21 mouse cellular contexts compared by ENCODE assay signal in genomic region chr3:13154158-13154557, GRCm38 (mm10).
A peak's percentile ranks its signal among the peaks of the same experiment; 100 is the strongest.
DNase-seq lines count a peak whose midpoint lies in the region; ATAC-seq and TF ChIP-seq lines count a peak whose summit lies in the region.
"Had no signal": no experiment of that assay in that cellular context is flagged by ENCODE, and none has a peak within 500 bp of the region (broad histone marks: within the 10 kb centered on the region; RNA-seq: fewer than 3 reads in every experiment).

No protein-coding gene starts in this region.

- no peak for TF ChIP-seq POLR2A in brain, embryonic 14.5 days (IDR thresholded peaks at IDR 0.05; ENCODE audit: borderline replicate concordance, extremely low read depth, insufficient read depth, insufficient read length, poor library complexity, severe bottlenecking)

- H3K27me3 ChIP-seq in midbrain, postnatal 0 days (ENCODE audit: insufficient read depth, low read length): no peaks in the 10 kb centered on the region
- H3K27me3 ChIP-seq in midbrain, embryonic 10.5 days (ENCODE audit: low read depth, poor library complexity, severe bottlenecking): no peaks in the 10 kb centered on the region
- no peaks in the 10 kb centered on the region for H3K27me3 ChIP-seq in neural tube, embryonic 15.5 days (replicated peaks)
- H3K27me3 ChIP-seq: embryonic facial prominence, embryonic 12.5 days; embryonic facial prominence, embryonic 15.5 days; forebrain, embryonic 12.5 days had no signal

- 86% methylated on average over 1 of the region's 1 CpGs for WGBS in midbrain, postnatal 0 days
- 84% methylated on average over 1 of the region's 1 CpGs for WGBS in midbrain, embryonic 10.5 days
- 39% methylated on average over 1 of the region's 1 CpGs for WGBS in neural tube, embryonic 15.5 days

- TF ChIP-seq CTCF in midbrain, postnatal 0 days (IDR thresholded peaks at IDR 0.05): no peak
- no peak for TF ChIP-seq CTCF in brain, embryonic 14.5 days (IDR thresholded peaks at IDR 0.05; ENCODE audit: borderline replicate concordance, extremely low read depth, insufficient read depth, insufficient read length)

- H3K27ac ChIP-seq in midbrain, postnatal 0 days (ENCODE audit: low read depth, low read length): no peak overlapping the region
- no peak overlapping the region for H3K27ac ChIP-seq in midbrain, embryonic 10.5 days (replicated peaks)
- H3K27ac ChIP-seq in neural tube, embryonic 15.5 days (replicated peaks): no peak overlapping the region
- H3K27ac ChIP-seq: embryonic facial prominence, embryonic 12.5 days; embryonic facial prominence, embryonic 15.5 days; forebrain, embryonic 10.5 days; forebrain, embryonic 12.5 days had no signal

- H3K4me2 ChIP-seq in midbrain, postnatal 0 days (ENCODE audit: low read depth, low read length, poor library complexity, severe bottlenecking): no peak overlapping the region
- no peak overlapping the region for H3K4me2 ChIP-seq in neural tube, embryonic 15.5 days
- H3K4me2 ChIP-seq: embryonic facial prominence, embryonic 12.5 days; embryonic facial prominence, embryonic 15.5 days; forebrain, embryonic 12.5 days had no signal

- no peak overlapping the region for H3K4me3 ChIP-seq in midbrain, postnatal 0 days (ENCODE audit: low read depth, low read length)
- H3K4me3 ChIP-seq in midbrain, embryonic 10.5 days: no peak overlapping the region
- H3K4me3 ChIP-seq in neural tube, embryonic 15.5 days (replicated peaks): no peak overlapping the region
- H3K4me3 ChIP-seq: embryonic facial prominence, embryonic 12.5 days; embryonic facial prominence, embryonic 15.5 days; erythroblast, embryonic 14.5 days; forebrain, embryonic 10.5 days; forebrain, embryonic 12.5 days had no signal

- no peak for ATAC-seq in midbrain, postnatal 0 days (ENCODE audit: low FRiP score)
- ATAC-seq in neural tube, embryonic 15.5 days (ENCODE audit: low FRiP score): peak; percentile 68
- ATAC-seq: forebrain, embryonic 14.5 days; forebrain, embryonic 16.5 days had no signal

- H3K9me3 ChIP-seq in midbrain, postnatal 0 days (ENCODE audit: low read length): no peaks in the 10 kb centered on the region
- peaks cover 9% of the 10 kb centered on the region; the same call in 1 of the 2 replicates for H3K9me3 ChIP-seq in midbrain, embryonic 10.5 days (replicated peaks)
- H3K9me3 ChIP-seq in neural tube, embryonic 15.5 days (replicated peaks): no peaks in the 10 kb centered on the region
- H3K9me3 ChIP-seq: embryonic facial prominence, embryonic 12.5 days; embryonic facial prominence, embryonic 15.5 days; forebrain, embryonic 12.5 days had no signal

- H3K9ac ChIP-seq in midbrain, postnatal 0 days (replicated peaks; ENCODE audit: low read length, poor library complexity, severe bottlenecking): no peak overlapping the region
- H3K9ac ChIP-seq in neural tube, embryonic 15.5 days (replicated peaks): no peak overlapping the region
- H3K9ac ChIP-seq: embryonic facial prominence, embryonic 12.5 days; embryonic facial prominence, embryonic 15.5 days; forebrain, embryonic 12.5 days had no signal

- H3K36me3 ChIP-seq in midbrain, postnatal 0 days (ENCODE audit: insufficient read depth, low read length): no peaks in the 10 kb centered on the region
- no peaks in the 10 kb centered on the region for H3K36me3 ChIP-seq in midbrain, embryonic 10.5 days
- H3K36me3 ChIP-seq in neural tube, embryonic 15.5 days: no peaks in the 10 kb centered on the region
- H3K36me3 ChIP-seq: embryonic facial prominence, embryonic 12.5 days; embryonic facial prominence, embryonic 15.5 days; forebrain, embryonic 10.5 days; forebrain, embryonic 12.5 days had no signal

- peak; percentile 10 for DNase-seq in midbrain, postnatal 0 days (ENCODE audit: low spot score)
- DNase-seq in midbrain, embryonic 10.5 days (ENCODE audit: low spot score): no peak
- DNase-seq in brain, embryonic 14.5 days (ENCODE audit: low read depth): peak; percentile 2
- no peak for DNase-seq in cerebellum, postnatal 36 days
- DNase-seq: adrenal gland, adult 2 months; adrenal gland, postnatal 10 days; adrenal gland, postnatal 25 days; cerebellum, adult 11-12 months; cerebellum, adult 2 months; cerebellum, adult 9-10 months; cerebellum, postnatal 10 days; cerebellum, postnatal 25 days; embryo, embryonic 11 days had no signal

- H3K4me1 ChIP-seq in midbrain, postnatal 0 days (ENCODE audit: insufficient read depth, low read length): no peaks in the 10 kb centered on the region
- H3K4me1 ChIP-seq in midbrain, embryonic 10.5 days: no peaks in the 10 kb centered on the region
- H3K4me1 ChIP-seq in neural tube, embryonic 15.5 days: no peaks in the 10 kb centered on the region
- H3K4me1 ChIP-seq: embryonic facial prominence, embryonic 12.5 days; embryonic facial prominence, embryonic 15.5 days; forebrain, embryonic 10.5 days; forebrain, embryonic 12.5 days had no signal

Comparison
In these comparisons a context has a peak if more than half of its experiments do, and no peak if none do; other contexts are left out.
1. DNase-seq: peak in midbrain, postnatal 0 days (single experiment) and brain, embryonic 14.5 days (single experiment); none in midbrain, embryonic 10.5 days (single experiment) and cerebellum, postnatal 36 days (0 of 2).